Mouse (Mus musculus) urinary bladder, postnatal 36 days (tissue): ENCODE measurements around the gene Gdf1.

ENCODE experiments used
- DNase-seq, 2 experiments: peaks; one replicate each; pipeline ENCODE4 v3.0.0; 2022; ENCODE audit warnings: low spot score in 2 of 2, mixed read lengths in 1 of 2

Gdf1 gene

DNA sequence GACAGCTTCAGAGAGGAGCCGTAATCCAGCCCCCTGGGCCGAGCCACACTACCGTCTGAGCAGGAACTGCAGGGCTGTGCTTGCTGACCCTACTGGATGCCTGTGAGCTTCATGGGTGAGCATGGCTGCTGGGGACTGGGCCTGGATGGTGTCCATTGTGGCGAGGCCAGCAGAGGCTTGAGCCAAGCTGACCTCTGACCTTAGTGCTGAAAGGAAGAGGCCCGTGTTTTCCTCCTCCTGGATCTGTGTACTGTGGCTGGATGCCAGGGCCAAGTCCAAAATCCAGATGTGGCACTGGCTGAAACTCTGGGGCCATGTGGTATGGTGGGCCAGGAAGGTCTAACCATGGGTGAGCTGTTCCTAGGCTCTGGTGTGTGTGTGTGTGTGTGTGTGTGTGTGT lies 34.4 kb downstream of the Gdf1 start:
- DNase-seq = peak in 1 of 2 experiments; percentile 44

- no peak for DNase-seq
Measured at GRCm38 (mm10) chr8:70366588-70366987, 37.0 kb downstream of the Gdf1 start.

GRCm38 (mm10) chr8:70370476-70370875 lies 40.9 kb downstream of the Gdf1 start:
- no peak for DNase-seq

GRCm38 (mm10) chr8:70371951-70372350 lies 42.3 kb downstream of the Gdf1 start:
- no peak for DNase-seq

- no peak for DNase-seq
Measured at GRCm38 (mm10) chr8:70373397-70374317, 44.0 kb downstream of the Gdf1 start, which contains the start of gene Comp. TSS of gene Comp (plus strand) at chr8:70373558.

- peak; percentile 77 to 79 for DNase-seq
Measured at GRCm38 (mm10) chr8:70374318-70374927, 44.8 kb downstream of the Gdf1 start.

DNA sequence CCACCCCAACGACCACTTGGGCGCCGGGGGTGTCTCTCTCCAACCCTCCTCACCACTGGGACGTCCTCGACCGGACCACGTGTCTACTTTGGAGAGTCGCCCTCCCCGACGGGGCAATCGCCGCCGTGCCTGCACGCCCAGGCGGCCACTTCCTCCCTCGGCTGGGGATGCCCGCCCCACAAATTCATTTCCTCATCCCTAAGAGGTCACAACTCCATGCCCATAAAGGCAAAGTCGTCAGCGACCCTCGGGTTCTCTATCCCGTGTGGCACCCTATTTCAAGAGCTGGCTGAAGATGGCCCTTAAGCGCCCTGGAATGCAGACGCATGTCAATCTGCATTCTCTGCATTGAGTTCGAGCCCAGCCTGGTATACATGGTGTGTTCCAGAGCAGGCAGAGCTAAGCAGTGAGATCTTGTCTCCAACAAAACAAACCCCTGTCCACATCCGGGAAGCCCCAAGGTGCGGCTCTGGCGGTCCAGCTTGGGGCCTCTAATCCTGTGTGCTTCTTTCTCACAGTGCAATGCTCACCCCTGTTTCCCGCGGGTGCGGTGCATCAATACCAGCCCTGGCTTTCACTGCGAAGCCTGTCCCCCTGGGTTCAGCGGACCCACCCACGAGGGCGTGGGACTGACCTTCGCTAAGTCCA lies 45.7 kb downstream of the Gdf1 start:
- DNase-seq = no peak

- no peak for DNase-seq
Measured at GRCm38 (mm10) chr8:70376275-70376741, 46.7 kb downstream of the Gdf1 start.

GRCm38 (mm10) chr8:70377049-70377448 lies 47.4 kb downstream of the Gdf1 start:
- DNase-seq = no peak

- DNase-seq = no peak
Measured at GRCm38 (mm10) chr8:70380069-70380468, 50.5 kb downstream of the Gdf1 start.
